Mouse (Mus musculus) thymus, postnatal 14 days (tissue): ENCODE results near the gene Msh5.
"Not testable (repeated sequence)": the region's sequence is repeated elsewhere in the genome, so short reads cannot be mapped to it uniquely, and the experiment has no call there.

Experiments
- DNase-seq: peaks from one replicate; pipeline ENCODE4 v3.0.0; 2021

Gene Msh5

DNA sequence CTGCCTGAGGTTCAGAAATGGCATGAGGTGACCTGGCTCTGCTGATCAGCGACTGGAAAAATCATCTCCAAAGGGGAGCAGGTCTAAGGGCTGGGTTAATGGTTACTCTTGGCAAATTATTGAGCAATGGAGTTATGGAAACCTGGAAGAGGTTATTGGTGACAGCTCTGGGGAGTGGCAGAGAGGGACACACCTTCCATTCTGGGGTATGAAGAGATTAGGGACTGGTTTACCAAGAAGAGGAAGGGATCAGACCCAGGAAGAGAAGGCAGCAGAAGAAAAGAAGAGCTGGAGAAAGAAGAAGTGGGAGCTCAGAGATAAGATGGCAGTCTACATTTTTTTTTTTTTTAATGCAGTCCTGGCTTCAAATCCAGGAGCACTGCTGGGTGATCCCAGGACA, 1.1 kb upstream of the Msh5 start:
- no peak for DNase-seq

DNA sequence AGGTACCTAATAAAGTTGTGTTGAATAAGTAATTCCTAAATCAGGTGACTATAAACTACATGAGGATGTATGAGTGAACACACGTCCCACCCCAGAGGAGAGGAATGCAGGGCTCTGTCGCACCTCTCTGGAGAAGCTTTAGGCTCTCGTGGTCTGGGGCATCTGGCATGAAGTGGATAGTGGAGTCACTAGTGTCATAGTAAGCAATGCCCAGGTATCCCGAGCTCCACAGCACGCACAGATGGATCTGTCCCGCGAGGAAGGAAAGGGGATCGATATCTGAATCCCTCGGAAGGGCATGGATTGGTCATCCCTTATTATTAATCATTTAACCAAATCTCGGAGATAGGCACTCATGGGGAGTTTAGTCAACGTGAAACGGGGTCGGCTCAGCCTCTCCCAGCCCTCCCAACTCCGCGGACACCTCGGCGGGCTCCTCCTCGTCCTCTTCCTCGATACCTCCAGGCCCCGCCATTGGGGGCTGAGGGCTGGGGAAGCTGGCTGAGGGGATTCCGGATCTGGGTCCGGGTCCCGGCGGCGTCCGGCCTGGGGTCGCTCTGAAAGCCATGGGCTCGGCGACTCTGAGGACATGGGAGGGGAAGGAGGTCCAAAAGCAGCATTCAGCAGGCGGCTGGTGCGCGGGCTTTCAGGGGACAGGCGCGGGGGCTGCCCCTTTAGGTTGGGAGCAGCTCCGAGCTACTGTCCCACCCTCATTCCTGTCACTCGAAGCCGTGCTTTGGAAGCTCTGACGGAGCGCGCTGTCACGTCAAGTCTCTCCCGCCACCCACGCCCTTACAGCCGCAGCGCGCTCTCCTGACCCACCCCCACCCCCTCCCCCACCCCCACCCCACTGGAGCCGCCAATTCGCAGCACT, 501 bp downstream of the Msh5 start:
- no peak for DNase-seq

DNA sequence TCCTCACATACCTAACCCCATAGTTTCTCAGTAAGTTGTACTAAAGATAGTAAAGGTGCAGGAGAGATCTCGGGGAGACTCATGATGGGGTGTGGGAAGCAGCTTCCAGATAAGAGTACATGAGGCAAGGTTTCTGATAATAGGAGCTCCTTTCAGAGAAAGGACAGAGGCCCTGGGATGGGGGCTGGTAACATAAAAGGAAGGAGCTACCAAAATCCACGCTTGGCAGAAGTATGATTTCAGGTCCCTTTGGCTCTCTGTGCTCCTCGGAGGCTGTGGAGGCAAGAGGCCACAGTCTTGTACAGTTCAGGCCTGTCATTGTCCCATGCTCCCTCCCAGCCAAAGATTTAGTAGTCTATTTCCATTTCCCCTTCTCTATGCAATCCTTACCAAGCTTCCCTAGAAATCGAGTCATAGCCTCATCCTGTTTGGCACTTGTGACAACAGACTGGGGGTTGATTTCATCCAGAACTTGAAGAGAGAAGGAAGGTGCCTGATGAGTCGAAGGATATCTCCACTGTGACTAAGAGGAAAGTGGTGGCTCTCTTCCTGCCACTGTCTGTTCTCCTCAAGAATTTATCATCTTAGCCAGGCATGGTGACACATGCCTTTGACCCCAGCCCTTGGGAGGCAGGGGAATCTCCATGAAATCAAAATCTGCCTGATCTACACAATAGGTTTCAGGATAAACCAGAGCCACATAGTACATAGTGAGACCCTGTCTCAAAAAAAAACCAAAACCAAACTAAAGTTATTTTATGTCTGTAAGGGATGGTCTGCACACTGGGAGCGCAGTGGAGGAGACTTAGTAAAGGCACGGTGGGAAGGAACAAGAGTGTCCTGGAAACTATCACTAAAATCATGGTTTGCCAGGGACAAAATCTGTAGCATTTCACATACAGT, 1.4 kb downstream of the Msh5 start:
- no peak for DNase-seq

DNA sequence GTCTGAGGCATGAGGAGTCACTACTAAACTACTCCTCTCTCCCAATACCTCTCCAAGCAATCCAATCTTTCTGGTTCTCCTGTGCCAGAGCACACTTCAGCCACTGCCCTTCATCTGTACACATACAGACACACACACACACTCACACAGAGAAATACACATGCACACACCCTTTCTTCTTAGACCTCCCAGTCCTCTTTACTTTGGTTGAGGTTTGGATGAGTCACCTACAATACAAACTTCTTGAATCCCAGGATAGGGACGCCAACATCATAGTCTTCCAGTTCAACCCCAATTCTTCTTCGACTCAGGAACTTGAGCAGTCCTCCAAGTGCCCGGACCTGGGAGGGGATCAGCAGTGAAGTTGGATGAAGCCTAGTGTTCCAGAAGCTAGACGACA, 2.8 kb downstream of the Msh5 start:
- DNase-seq: no peak

DNA sequence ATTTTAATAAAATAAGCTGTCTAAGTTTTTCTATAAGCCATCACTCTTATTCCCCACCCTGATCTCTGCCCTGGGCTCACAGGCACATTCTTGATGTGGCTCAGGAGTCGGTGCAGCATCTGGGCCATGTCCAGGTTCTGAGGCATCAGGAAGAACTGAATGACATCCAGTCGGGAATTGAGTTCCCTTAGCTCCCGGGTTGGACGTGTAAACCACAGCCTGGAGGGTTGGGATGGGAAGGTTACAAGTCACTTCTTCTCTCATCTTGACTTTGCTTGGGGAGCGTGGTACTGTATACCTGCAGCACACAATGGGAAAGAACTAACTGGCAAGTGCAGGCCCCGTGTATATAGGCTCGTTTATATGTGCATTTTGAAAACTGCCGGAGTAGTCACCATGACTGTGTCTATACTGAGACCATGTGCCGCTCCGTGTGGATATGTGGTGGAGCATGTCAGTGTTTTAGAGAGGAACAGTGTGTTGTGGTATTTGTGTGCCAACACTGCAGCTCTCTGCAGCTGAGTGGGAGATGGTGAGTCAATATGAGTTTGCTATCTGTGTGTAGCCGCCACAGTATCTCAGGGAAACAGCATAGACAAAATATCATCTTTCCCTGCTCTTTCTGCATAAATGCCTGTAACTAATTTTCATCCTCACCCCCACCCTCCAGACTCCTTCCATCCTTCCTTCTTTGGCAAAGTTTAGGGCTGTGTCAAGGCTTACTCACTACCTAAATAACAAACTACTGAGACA, 7.2 kb downstream of the Msh5 start:
- no peak for DNase-seq

DNA sequence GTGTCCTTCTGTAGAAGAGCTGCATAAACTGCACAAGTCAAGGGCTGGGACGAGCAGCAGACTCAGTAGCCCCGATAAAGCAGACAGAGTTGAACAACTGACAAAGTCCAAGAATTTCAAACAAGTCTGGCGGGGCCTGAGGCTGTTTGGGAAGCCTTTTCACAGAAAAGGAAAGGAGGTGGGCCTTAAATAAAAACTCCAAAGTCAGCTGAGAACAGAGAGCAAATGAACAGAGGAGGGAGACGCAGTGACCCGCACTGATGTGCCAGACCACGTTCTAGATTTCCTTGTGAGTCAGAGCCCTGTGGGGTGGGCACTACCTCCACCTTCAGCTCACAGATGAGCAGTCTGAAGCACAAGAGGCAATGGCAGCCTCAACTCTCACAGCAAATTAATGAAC, 11.6 kb downstream of the Msh5 start:
- DNase-seq: no peak

DNA sequence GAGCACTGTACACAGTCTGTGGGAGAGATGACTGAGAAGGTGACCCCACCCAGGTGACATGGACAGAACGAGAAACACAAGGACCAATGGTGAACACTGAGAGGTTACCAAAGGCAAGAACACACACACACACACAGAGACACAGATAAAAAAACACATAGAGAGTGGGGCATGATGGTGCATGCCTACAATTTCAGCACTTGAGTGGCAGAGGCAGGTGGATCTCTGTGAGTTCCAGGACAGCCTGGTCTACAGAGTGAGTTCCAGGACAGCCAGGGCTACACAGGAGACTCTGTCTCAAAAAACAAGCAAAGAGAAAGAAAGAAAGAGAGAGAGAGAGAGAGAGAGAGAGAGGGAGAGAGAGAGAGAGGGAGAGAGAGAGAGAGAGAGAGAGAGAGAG, 12.8 kb downstream of the Msh5 start:
- not testable (repeated sequence) for DNase-seq

DNA sequence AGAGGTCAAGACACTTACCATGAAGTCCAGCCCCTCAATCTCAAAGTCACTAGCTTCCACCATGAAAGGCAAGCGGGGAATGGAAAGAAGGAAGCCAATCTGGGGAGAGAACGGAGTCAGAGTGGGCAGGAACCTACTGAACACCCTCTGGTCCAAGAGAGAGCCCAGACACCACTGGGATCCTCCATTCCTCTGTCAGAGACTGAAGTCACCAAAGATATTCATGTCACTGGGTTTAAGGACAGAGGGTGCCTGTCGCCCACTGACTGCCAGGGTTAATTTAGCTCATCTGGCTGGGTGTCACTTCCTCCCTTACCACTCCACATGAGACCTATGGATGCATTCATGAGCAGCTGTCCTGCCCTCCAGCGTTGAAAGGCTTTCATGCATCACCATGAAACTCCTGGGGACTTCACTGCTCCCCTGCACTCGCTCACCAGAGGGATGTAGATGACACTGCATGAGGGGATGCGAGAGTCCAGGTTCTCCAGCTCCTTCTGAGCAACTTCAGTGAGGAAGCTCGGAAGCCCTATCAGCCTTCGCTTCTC, 14.1 kb downstream of the Msh5 start:
- DNase-seq: no peak

DNA sequence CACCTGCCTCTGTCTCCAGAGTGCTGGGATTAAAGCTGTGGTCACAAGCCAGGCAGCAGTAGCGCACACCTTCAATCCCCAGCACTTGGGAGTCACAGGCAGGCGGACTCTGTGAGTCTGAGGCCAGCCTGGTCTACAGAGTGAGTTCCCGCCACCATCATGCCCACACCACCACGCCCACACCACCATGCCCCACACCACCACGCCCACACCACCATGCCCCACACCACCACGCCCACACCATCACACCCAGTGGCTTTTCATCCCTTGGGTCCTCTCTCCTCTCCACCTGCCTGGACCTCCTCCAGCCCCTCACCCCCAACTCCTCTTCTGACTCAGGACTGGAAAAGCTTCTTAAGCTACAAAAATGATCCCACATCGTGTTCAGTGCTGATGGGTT, 14.7 kb downstream of the Msh5 start:
- no peak for DNase-seq

DNA sequence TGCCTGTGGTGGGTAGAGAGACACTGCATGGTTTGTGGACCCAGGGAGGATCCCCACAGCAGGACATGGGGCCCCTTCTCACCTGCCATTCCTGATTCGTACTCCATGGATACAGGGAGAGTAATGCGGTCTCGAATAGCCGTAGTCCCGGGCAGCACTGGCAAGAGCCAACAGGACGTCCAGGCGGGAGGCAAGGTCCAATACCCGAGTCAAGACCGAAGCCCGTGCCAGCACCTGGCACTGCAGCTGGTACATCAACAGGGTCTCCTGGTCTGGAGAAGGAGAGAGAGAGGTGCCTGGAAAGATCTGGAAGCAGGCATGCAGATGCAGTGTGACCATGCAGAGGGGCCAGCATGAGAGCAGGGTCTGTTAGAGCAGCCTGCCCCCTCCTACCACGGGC, 15.3 kb downstream of the Msh5 start:
- DNase-seq: no peak

DNA sequence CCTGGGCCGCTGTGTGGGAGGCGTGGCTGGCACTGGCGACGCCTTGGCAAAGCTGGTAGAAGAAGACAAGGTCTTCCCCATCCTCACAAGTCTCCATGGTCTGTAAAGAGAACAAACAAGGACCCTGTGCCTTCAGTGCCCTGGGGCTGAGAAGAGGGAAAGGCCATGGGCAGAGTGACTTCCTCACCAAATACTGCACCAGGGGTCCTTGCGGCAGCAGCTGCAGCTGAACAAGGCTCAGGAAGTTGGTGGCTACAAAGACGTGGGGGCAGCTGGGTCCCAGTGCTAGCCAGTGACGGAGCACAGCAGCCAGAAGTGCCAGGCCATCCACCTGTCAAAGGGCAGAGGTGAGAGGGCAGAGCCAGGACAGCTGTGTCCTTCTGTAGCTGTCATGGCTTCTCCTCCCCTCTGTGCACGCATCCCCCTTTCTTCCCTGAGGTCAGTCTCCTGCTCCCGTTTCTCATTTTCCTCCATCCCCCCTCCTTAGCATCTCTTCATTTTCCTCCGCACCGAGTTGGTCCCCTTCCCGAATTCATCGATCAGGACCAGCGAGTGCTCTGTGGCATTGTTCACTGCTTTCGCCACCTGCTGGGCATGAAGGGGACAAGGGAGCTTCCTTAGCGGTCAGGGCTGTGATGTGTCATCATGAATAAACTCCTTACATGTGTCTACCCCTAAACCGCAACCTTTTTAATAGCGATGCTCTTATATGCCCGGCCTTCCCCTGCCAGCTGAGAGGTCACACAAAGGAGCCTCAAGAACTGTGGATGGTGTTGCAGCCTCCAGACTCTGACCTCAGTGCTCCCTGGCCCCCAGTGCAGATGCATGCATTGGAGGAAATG, 16.6 kb downstream of the Msh5 start:
- DNase-seq: peak; percentile 66

DNA sequence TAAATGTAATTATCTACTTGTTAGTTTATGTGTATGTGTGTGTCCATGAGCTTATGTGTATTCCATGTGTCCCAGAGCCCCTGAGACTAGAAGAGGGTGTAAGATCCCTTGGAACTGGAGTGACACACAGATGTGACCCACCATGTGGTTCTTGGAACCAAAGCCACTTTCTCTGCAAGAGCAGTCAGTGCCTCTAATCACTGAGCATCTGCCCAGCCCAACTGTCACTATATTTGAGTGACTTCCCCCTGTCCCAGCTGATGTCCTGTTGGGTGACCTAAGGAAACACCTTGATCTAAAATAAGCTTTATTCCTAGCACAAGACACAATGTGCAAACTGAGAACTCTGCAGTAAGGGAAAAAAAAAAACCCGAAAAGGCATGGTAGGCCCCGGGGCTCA, 18.2 kb downstream of the Msh5 start:
- DNase-seq: no peak

DNA sequence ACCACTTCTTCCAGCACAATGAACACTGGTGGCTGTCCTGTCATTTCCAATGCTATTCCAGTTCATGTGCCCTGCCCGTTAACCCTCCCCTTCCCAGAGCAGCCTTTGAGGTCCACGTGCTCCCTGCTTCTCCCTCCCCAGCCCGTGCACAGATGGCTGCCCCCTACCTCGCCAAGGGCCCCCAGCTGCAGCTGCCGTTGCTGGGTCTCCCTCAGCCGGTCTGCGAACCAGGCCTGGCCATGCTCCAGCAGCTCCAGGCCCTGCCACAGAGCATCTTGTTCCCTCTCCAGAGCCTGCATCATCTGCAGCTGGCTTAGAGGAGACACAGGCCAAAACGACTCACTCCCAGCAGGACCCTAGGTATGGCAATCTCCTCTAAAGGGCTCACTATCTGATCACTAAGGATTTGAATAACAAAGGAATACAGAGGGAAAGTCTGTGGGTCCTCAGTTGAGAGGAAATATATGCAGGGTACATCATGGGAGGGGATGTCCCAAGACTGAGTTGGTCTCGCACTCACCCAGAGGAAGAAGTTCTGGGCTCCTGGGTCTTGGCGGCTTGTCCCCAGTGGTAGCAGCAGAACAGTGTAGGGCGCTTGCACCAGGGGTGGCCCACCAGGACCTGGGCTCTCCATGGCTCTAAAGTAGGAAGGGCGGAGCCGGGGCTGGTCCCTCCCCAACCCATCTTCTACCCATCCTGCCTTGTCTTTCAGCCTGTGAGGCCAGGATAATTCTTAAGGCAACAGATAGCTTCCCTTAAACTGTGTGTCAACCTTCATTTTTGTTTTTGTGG, 19.1 kb downstream of the Msh5 start, which contains the start of gene Sapcd1:
Gene Sapcd1, minus strand, starts transcription at position 740 of the 792 bp plus-strand sequence.
- DNase-seq: peak; percentile 39

DNA sequence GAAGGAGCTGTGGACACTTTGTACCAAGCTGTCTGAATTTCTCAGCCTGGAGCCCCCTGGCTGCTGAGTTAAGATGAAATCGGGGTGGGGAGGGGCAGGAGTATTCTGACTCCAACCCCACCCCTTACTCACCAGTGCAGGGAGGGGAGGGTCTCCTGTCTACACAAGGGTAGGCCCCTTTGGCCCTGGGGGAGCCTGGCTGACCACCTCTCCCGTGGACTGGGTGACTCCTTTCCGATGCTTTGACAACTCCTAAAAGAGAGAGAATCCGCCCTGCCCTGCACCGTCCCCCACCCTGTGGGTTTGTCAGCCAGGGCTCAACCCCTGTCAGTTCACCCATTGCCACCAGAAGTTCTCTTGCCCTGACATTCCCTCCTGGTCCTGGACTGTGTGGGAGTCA, 20.3 kb downstream of the Msh5 start:
- DNase-seq: no peak

DNA sequence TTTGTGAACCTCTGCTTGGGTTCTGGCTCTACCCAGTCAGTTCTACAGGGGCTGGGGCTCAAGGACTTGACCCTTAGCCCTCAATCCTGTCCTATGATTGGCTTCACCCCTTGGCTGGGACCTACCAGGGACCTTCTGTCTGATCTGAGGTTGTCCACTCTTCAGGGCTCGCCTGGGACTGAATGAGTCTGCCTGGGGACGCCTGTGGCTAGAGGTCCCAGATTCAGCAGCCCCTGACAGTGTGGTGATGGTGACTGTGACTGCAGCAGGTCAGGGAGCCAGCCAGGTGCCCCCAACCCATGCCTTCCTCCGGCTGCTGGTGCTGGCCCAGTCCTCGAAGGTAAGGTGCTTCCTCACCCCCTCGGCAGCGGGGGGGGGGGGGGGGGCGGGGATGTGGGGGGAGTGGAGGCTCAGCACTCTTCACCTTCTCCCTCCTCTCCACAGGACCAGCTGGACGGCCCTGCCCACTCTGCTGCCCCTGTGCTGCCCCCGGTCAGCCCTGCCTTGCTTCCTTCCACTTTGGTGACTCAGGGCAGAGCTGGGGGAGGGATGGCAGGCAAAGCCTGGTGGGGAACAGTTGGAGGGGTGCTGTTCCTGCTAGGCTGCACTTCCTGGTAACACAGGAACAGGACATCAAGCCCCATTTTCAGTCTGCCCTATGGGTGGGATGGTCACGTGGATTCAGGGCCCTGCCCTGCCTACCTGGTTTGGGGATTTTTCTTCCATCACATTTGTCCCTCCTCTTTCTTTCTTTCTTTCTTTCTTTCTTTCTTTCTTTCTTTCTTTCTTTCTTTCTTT, 21.7 kb downstream of the Msh5 start:
- no peak for DNase-seq

DNA sequence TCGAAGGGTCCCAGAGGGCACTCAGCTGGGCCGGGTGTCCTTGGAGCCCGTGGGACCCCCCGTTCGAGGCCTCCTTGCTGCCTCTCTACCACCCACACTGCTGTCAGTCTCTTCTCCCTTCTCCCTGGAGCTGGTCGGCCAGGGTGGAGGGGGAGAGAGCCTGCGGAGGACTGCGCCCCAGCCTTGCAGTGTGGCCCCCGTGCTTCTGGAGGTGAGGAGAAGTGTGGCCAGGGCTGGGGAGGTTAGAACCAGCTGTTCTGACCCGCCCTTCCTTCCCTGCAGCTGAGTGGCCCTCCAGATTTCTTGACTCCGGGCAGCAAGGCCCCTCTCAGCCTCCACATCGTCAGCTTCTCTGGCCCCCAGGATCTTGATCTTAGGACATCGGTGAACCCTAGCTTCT, 22.3 kb downstream of the Msh5 start:
- DNase-seq: no peak

DNA sequence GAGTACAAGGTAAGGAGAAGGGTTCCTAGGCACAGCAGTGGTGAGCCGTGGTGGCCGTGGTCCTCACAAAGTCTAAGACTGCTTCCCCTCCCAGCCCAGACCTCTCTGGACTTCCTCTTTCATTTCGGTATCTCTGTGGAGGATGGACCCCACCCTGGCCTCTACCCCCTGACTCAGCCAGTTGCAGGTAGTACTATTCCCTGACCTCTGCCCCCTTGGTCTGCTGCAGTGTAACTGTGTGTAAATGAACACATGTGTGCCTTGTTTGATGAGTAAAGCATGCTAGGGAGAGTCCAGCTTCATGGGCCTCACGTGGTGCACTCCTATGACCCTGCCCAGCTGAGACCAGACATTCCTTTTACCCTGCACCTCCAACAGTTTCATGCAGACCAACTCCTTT, 22.8 kb downstream of the Msh5 start:
- no peak for DNase-seq

DNA sequence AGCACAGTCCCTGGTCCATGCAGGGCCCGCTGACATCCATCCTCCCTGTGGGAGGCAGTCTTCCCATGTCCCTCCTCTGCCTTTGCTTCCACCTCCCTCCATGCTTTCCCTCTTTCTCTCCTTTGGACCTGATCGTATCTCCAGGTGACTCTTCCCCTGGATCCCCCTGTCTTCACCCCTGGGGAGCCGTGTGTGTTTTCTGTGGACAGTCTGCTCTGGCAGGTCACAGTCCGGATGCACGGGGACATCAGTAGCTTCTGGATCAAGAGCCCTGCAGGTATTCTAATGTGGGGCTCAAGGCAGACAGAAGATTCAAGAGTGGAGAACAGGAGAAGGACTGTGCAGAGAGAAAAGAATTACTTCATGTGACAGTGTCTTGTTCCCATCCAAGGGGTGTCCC, 23.3 kb downstream of the Msh5 start:
- DNase-seq: no peak

DNA sequence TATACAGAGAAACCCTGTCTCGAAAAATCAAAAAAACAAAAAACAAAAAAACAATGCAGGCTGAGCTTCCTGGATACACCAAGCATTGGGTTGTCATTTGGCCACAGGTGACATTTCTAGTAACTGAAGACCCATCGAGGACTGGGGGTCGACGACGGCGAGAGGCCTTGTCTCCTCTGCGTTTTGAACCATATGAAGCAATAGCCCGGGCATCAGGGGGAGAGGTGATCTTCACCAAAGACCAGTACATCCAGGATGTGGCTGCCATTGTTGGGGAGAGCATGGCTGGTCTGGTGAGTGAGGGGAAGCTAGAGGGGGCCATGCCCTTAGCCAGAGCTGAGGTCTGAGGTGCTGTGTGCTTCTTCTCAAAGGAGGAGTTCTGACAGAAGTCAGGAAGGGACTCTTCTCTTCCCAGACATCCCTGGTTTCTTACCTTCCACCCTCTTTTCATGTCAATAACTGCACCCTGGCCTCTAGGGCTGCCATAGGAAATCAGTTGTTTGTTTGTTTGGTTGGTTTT, 23.9 kb downstream of the Msh5 start:
- no peak for DNase-seq
